13 mouse cellular contexts compared by ENCODE assay signal in genomic region chr5:77035101-77035500, GRCm38 (mm10). TPM values are rescaled to one million over a fixed set of nuclear protein-coding genes. Genes with fewer than 3 reads are reported as not detected.
A peak's percentile ranks its signal among the peaks of the same experiment; 100 is the strongest.
DNase-seq lines count a peak whose midpoint lies in the region; ATAC-seq lines count a peak whose summit lies in the region.
"Not testable (repeated sequence)": the region's sequence is repeated elsewhere in the genome, so short reads cannot be mapped to it uniquely, and the experiment has no call there.
"Had no signal": no experiment of that assay in that cellular context is flagged by ENCODE, and none has a peak within 500 bp of the region (broad histone marks: within the 10 kb centered on the region; RNA-seq: fewer than 3 reads in every experiment).

No protein-coding gene starts in this region.

- peak; percentile 60; the same call in 1 of the 2 replicates for ATAC-seq in forebrain, embryonic 11.5 days (replicated peaks; ENCODE audit: low FRiP score)
- ATAC-seq in forebrain, embryonic 13.5 days = peak; percentile 41; the same call in 1 of the 2 replicates
- 0 out of 2 replicates have a peak, but pooled peaks have one; percentile 26 for ATAC-seq in forebrain, embryonic 15.5 days (replicated peaks)
- peak; percentile 21; the same call in 1 of the 2 replicates for ATAC-seq in neural tube, embryonic 14.5 days (ENCODE audit: low read depth)

- H3K4me2 ChIP-seq in forebrain, embryonic 11.5 days (ENCODE audit: low read depth, low read length, severe bottlenecking); forebrain, embryonic 13.5 days; forebrain, embryonic 15.5 days (replicated peaks); neural tube, embryonic 14.5 days (ENCODE audit: low read depth, low read length): not testable (repeated sequence)

- not testable (repeated sequence) for H3K4me3 ChIP-seq in forebrain, embryonic 11.5 days (ENCODE audit: low read depth, low read length); forebrain, embryonic 13.5 days; forebrain, embryonic 15.5 days; neural tube, embryonic 14.5 days (ENCODE audit: low read depth, low read length)

- not testable (repeated sequence) for H3K27me3 ChIP-seq in forebrain, embryonic 11.5 days (ENCODE audit: control insufficient read depth, insufficient read depth, low read length); forebrain, embryonic 13.5 days; forebrain, embryonic 15.5 days; neural tube, embryonic 14.5 days (ENCODE audit: control insufficient read depth, insufficient read depth, low read length)

- not testable (repeated sequence) for H3K36me3 ChIP-seq in forebrain, embryonic 11.5 days (ENCODE audit: control insufficient read depth, insufficient read depth, low read length); forebrain, embryonic 13.5 days (ENCODE audit: poor library complexity, severe bottlenecking); forebrain, embryonic 15.5 days; neural tube, embryonic 14.5 days (ENCODE audit: control insufficient read depth, insufficient read depth, low read length)

- DNase-seq in forebrain, embryonic 11.5 days (ENCODE audit: low spot score) = not testable (repeated sequence)
- peak; percentile 17 for DNase-seq in heart, adult 11 months
- peak; percentile 23 for DNase-seq in retina, postnatal 1 day

- not testable (repeated sequence) for H3K9ac ChIP-seq in forebrain, embryonic 11.5 days (ENCODE audit: low read length); forebrain, embryonic 13.5 days; forebrain, embryonic 15.5 days (replicated peaks); neural tube, embryonic 14.5 days (replicated peaks; ENCODE audit: low read depth, low read length)

- not testable (repeated sequence) for H3K27ac ChIP-seq in forebrain, embryonic 11.5 days (ENCODE audit: low read depth, low read length); forebrain, embryonic 13.5 days; forebrain, embryonic 15.5 days (replicated peaks); neural tube, embryonic 14.5 days (ENCODE audit: low read depth, low read length)

- not testable (repeated sequence) for H3K9me3 ChIP-seq in forebrain, embryonic 11.5 days (ENCODE audit: control insufficient read depth, low read length); forebrain, embryonic 13.5 days (replicated peaks); forebrain, embryonic 15.5 days; neural tube, embryonic 14.5 days (ENCODE audit: control insufficient read depth, low read length)

- H3K4me1 ChIP-seq in forebrain, embryonic 11.5 days (replicated peaks; ENCODE audit: control insufficient read depth, insufficient read depth, low read length); forebrain, embryonic 13.5 days; forebrain, embryonic 15.5 days; neural tube, embryonic 14.5 days (ENCODE audit: control insufficient read depth, insufficient read depth, low read length): not testable (repeated sequence)

RNA-seq across cellular contexts. Expression of gene Thegl, which starts 19.3 kb away (rescaled TPM):
- polyA plus RNA-seq in forebrain, embryonic 11.5 days (2014; fragmentation: Nextera tagmentation; extraction: Ambion mirVana) = 0.23 and 0.37 TPM in 2 replicates
- 0.18 and 0.38 TPM in 2 replicates for polyA plus RNA-seq in forebrain, embryonic 13.5 days (2015; fragmentation: Nextera tagmentation; extraction: Ambion mirVana)
- 0.31 and 0.57 TPM in 2 replicates for polyA plus RNA-seq in forebrain, embryonic 15.5 days (2015; fragmentation: Nextera tagmentation; extraction: Ambion mirVana)
- polyA plus RNA-seq in neural tube, embryonic 14.5 days (2014; fragmentation: Nextera tagmentation; extraction: Ambion mirVana) = 0.40 and 0.86 TPM in 2 replicates
- polyA plus RNA-seq: adrenal gland, adult 2 months; C2C12; embryonic facial prominence, embryonic 10.5 days; embryonic facial prominence, embryonic 12.5 days had no signal

RNA-seq across cellular contexts. Expression of gene Arl9, which starts 31.2 kb away (rescaled TPM):
- not detected in 2 replicates for polyA plus RNA-seq in forebrain, embryonic 11.5 days (2014; fragmentation: Nextera tagmentation; extraction: Ambion mirVana)
- not detected in 2 replicates for polyA plus RNA-seq in forebrain, embryonic 13.5 days (2015; fragmentation: Nextera tagmentation; extraction: Ambion mirVana)
- polyA plus RNA-seq in forebrain, embryonic 15.5 days (2015; fragmentation: Nextera tagmentation; extraction: Ambion mirVana) = not detected in 2 replicates
- polyA plus RNA-seq in neural tube, embryonic 14.5 days (2014; fragmentation: Nextera tagmentation; extraction: Ambion mirVana) = not detected in 2 replicates
- polyA plus RNA-seq: adrenal gland, adult 2 months; C2C12; cortical plate, adult 2 months; embryonic facial prominence, embryonic 12.5 days; embryonic facial prominence, embryonic 14.5 days; forebrain, postnatal 0 days had no signal
